Mouse (Mus musculus) gonadal fat pad, adult 2 months (tissue): ENCODE measurements around the gene Xrcc3. TPM values are rescaled to one million over a fixed set of nuclear protein-coding genes. Genes with fewer than 3 reads are reported as not detected.

ENCODE experiments used
- polyA plus RNA-seq: library from polyadenylated mRNA; depleted of rRNA; stranded (reverse); fragments of >200 nt; gene quantifications from 2 replicates; pipeline ENCODE4 v1.2.3, GENCODE M21; 2012; rRNA removed

The Xrcc3 gene
- polyA plus RNA-seq, 1 experiment, result 14.7 TPM

Other genes with a start within 250 kb of the Xrcc3 start
- gene Mark3, start 239.3 kb downstream of the Xrcc3 start, polyA plus RNA-seq, result 27.8 and 30.3 TPM in 2 replicates
- 345 and 403 TPM in 2 replicates for gene Ckb, start 141.5 kb downstream of the Xrcc3 start, polyA plus RNA-seq
- gene Trmt61a, start 135.8 kb downstream of the Xrcc3 start, polyA plus RNA-seq, result 27.4 and 32.1 TPM in 2 replicates
- gene Bag5, start 100.6 kb downstream of the Xrcc3 start, polyA plus RNA-seq, result 17.5 and 23.5 TPM in 2 replicates
- gene Apopt1, start 100.6 kb downstream of the Xrcc3 start, polyA plus RNA-seq, result 39.8 and 46.5 TPM in 2 replicates
- gene Klc1, start 55.0 kb downstream of the Xrcc3 start, polyA plus RNA-seq, result 47.3 and 48.2 TPM in 2 replicates
- 173 and 189 TPM in 2 replicates for gene Zfyve21, start 297 bp upstream of the Xrcc3 start, polyA plus RNA-seq
- gene Ppp1r13b, start 94.2 kb upstream of the Xrcc3 start, polyA plus RNA-seq, result 27.8 and 33.5 TPM in 2 replicates
- gene Atp5mpl, start 153.1 kb upstream of the Xrcc3 start, polyA plus RNA-seq, result 50.1 and 87.7 TPM in 2 replicates
- 0.04 and 0.16 TPM in 2 replicates for gene Tdrd9, start 157.7 kb upstream of the Xrcc3 start, polyA plus RNA-seq
- gene Rd3l, start 167.4 kb upstream of the Xrcc3 start, polyA plus RNA-seq, result not detected in 2 replicates